Mouse (Mus musculus) E14TG2a.4 (cell line): ENCODE measurements around the gene Fam20c.

ENCODE experiments used
- H3K27me3 ChIP-seq: 2 replicates; pipeline ENCODE4 v1.6.1; 2014; ENCODE audit warnings: low read length, control low read depth; ENCODE audit not compliant: insufficient read depth
- H3K36me3 ChIP-seq: 2 replicates; pipeline ENCODE4 v1.6.1; 2014; ENCODE audit warnings: low read length, control low read depth; ENCODE audit not compliant: insufficient read depth
- H3K4me1 ChIP-seq: replicated peaks from 2 replicates; pipeline ENCODE4 v1.6.1; 2014; ENCODE audit warnings: low read depth, low read length, control low read depth
- H3K4me3 ChIP-seq: replicated peaks from 2 replicates; pipeline ENCODE4 v1.5.1; 2014; ENCODE audit warnings: mild to moderate bottlenecking, low read length
- H3K9me3 ChIP-seq: 2 replicates; pipeline ENCODE4 v1.6.1; 2014; ENCODE audit warnings: low read length, control low read depth
- CTCF ChIP-seq: conservative IDR thresholded peaks from 2 replicates; pipeline ENCODE4 v1.5.1; 2014; ENCODE audit warnings: low read length
- NANOG ChIP-seq: IDR thresholded peaks from 2 replicates; pipeline ENCODE4 v1.6.1; 2014; ENCODE audit warnings: borderline replicate concordance, low read length, mixed read lengths
- POU5F1 ChIP-seq: IDR thresholded peaks from 2 replicates; pipeline ENCODE4 v1.6.1; 2014; ENCODE audit warnings: low read length, borderline replicate concordance

Fam20c gene

GRCm38 (mm10) chr5:138761836-138762334 is 7.6 kb downstream of the Fam20c start:
- Histone ChIP-seq H3K4me3 (no peak overlapping the region), H3K36me3 (peaks cover 9% of the 10 kb centered on the region; the same call in 1 of the 2 replicates), H3K9me3 (no peaks in the 10 kb centered on the region), H3K27me3 (peaks cover 22% of the 10 kb centered on the region), H3K4me1 (peaks cover 41% of the 10 kb centered on the region)
- peak; percentile 26; the same call in 1 of the 2 replicates for TF ChIP-seq NANOG
- no peak for TF ChIP-seq CTCF

DNA sequence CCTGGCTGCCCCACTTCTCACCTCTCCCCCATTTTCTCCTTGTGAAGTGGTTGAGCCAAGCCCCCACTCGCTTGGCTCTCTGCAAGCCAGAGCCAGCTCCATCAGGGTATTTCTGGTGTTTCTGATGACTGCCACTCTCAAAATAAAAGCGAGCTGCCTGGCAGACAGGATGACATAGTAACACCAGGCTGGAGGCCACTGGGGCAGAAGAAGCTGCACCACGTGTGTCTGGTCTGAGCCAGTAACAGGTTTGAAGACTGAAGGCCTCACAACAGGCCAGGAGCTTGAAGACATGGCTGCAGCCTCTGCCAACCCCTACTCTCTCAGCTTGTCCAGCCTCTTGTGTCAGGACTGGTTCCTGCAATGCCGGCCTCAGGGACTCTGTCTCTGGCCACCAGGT is 8.0 kb downstream of the Fam20c start:
- TF ChIP-seq POU5F1 (no peak), CTCF (no peak), NANOG (no peak)
- H3K36me3 ChIP-seq: peaks cover 9% of the 10 kb centered on the region; the same call in 1 of the 2 replicates
- peaks cover 37% of the 10 kb centered on the region for H3K4me1 ChIP-seq
- peaks cover 17% of the 10 kb centered on the region for H3K27me3 ChIP-seq
- H3K9me3 ChIP-seq: no peaks in the 10 kb centered on the region
- no peak overlapping the region for H3K4me3 ChIP-seq

DNA sequence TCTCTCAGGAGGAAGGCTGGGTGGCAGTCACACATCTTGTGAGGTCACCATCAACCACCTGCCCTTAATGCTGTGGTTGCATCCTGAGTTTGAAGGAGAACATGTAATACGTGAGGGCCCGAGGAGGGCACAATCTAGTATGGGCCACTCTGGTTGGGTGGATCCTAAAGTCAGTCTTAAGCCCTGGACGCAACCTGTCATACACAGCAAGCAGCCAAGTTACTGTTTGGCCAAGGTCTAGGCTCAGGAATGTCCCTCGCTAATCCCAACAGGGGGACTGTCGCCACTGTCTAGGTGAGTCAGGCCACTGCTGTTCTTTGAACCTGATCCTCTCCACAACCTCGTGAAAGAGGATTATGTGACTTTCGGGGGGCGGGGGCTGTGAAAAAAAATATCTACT is 10.3 kb downstream of the Fam20c start:
- H3K36me3 ChIP-seq: no peaks in the 10 kb centered on the region
- TF ChIP-seq POU5F1 (no peak), NANOG (no peak)
- H3K9me3 ChIP-seq: no peaks in the 10 kb centered on the region
- peaks cover 37% of the 10 kb centered on the region for H3K4me1 ChIP-seq
- H3K4me3 ChIP-seq: no peak overlapping the region
- H3K27me3 ChIP-seq: peaks cover 3% of the 10 kb centered on the region; the same call in 1 of the 2 replicates

GRCm38 (mm10) chr5:138767650-138768049 is 13.3 kb downstream of the Fam20c start:
- Histone ChIP-seq H3K36me3 (no peaks in the 10 kb centered on the region), H3K4me3 (no peak overlapping the region), H3K27me3 (no peaks in the 10 kb centered on the region), H3K9me3 (no peaks in the 10 kb centered on the region), H3K4me1 (peaks cover 10% of the 10 kb centered on the region)
- TF ChIP-seq NANOG: no peak
- no peak for TF ChIP-seq CTCF
- TF ChIP-seq POU5F1: no peak

- H3K4me1 ChIP-seq: peaks cover 14% of the 10 kb centered on the region
- no peaks in the 10 kb centered on the region for H3K36me3 ChIP-seq
- no peaks in the 10 kb centered on the region for H3K27me3 ChIP-seq
- TF ChIP-seq POU5F1: no peak
- no peak for TF ChIP-seq CTCF
- TF ChIP-seq NANOG: no peak
- H3K9me3 ChIP-seq: no peaks in the 10 kb centered on the region
- H3K4me3 ChIP-seq: no peak overlapping the region
Measured at GRCm38 (mm10) chr5:138768704-138769103, 14.4 kb downstream of the Fam20c start.

DNA sequence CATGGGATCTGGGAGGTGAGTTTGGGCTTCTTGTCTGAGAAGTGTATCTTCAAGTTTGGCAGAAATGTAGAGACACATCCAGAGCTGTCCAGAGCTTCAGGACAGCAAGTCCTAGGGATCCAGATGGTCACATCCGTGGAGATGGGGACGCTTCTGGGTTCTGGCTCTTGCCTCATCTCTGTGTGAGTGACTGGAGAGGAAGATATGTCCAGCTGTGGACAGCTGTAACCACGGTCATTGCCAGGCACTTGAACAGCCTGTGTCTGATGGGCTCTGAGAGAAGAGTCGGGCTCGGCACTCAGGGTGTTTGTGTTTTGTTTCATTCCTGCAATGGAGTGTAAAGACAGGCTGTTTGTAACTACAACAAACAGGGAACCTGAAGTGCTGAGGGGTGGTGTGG is 14.8 kb downstream of the Fam20c start:
- TF ChIP-seq NANOG: no peak
- Histone ChIP-seq H3K36me3 (no peaks in the 10 kb centered on the region), H3K9me3 (no peaks in the 10 kb centered on the region), H3K27me3 (no peaks in the 10 kb centered on the region), H3K4me3 (no peak overlapping the region), H3K4me1 (peaks cover 9% of the 10 kb centered on the region)

- no peak for TF ChIP-seq NANOG
- no peak for TF ChIP-seq POU5F1
- TF ChIP-seq CTCF: no peak
- Histone ChIP-seq H3K36me3 (no peaks in the 10 kb centered on the region), H3K27me3 (no peaks in the 10 kb centered on the region), H3K4me3 (no peak overlapping the region), H3K4me1 (peaks cover 8% of the 10 kb centered on the region), H3K9me3 (no peaks in the 10 kb centered on the region)
Measured at GRCm38 (mm10) chr5:138775096-138775495, 20.8 kb downstream of the Fam20c start.

DNA sequence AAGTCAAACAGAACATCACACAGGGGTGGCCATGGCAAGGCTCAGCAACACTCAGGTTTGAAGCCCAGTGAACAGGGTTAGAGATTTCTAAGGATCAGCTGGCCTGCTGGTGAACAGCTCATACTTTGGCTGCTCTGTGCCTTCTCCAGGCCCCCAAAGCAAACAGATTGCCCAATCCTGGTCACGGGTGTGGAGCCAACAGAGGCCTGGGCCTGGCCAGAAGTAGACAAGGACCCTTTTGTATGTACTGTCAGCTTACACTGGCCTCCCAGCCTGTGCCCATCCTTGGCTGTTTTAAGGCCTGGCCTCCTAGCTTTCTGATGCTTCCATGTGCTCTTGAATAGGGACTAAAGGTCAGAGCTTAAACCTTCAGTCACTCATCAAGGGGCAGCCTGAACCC is 22.0 kb downstream of the Fam20c start:
- no peak for TF ChIP-seq POU5F1
- TF ChIP-seq CTCF: no peak
- Histone ChIP-seq H3K4me3 (no peak overlapping the region), H3K4me1 (peaks cover 8% of the 10 kb centered on the region), H3K9me3 (peaks cover 3% of the 10 kb centered on the region; the same call in 1 of the 2 replicates), H3K36me3 (no peaks in the 10 kb centered on the region), H3K27me3 (no peaks in the 10 kb centered on the region)

DNA sequence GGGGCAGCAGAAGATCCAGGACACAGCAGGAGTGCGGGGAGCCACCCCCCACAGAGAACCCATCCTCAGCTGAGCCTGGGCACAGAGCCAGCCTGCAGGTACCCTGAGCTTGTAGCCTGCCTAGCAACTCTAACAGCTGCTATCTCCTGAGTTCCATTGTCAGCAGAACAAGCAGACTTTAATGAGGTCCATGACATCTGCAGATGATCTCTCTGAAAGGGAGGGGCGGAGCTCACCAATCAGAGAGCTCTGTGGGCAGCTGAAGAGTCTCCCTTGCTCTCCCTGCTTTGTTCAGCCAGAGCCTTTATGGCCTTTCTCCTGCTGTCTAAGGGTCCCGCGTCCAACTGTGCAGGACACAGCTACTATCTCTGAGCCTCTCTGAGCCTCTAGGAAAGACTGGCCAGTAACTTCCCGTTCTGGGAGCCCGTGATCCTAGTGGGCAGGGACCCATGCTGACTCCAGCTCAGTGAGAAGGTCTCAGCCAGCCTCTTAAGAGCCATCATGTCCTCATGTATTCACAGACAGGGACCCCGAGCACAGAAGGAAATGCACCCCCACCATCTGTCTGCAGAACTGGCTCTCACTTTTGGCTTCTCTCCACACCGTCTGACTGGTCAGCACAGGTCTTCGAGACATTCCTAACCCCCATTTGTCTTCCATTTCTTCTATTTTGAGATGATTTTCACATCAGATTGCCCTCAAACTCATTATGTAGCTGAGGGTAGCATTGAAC is 24.6 kb downstream of the Fam20c start:
- peaks cover 11% of the 10 kb centered on the region for H3K4me1 ChIP-seq
- H3K36me3 ChIP-seq: no peaks in the 10 kb centered on the region
- no peak overlapping the region for H3K4me3 ChIP-seq
- no peaks in the 10 kb centered on the region for H3K27me3 ChIP-seq
- TF ChIP-seq NANOG (no peak), POU5F1 (no peak), CTCF (no peak)
- H3K9me3 ChIP-seq: peaks cover 11% of the 10 kb centered on the region; the same call in 1 of the 2 replicates
